Mouse (Mus musculus) thymus, adult 2 months (tissue): Measurements from ENCODE around the gene Raet1e. TPM values are rescaled to one million over a fixed set of nuclear protein-coding genes. Genes with fewer than 3 reads are reported as not detected.
"Not testable (repeated sequence)": the region's sequence is repeated elsewhere in the genome, so short reads cannot be mapped to it uniquely, and the experiment has no call there.

ENCODE experiments used
- DNase-seq: peaks from one replicate; pipeline ENCODE4 v3.0.0; 2021
- H3K27ac ChIP-seq: fragments of 200-500 bp; 2 replicates; pipeline ENCODE4 v1.5.1; 2012; ENCODE audit warnings: low read length, control low read depth; ENCODE audit not compliant: control insufficient read depth, insufficient read depth
- H3K27me3 ChIP-seq: fragments of 200-500 bp; 2 replicates; pipeline ENCODE4 v1.6.1; 2012; ENCODE audit warnings: mild to moderate bottlenecking, low read length, moderate library complexity, mixed read lengths; ENCODE audit not compliant: control insufficient read depth, insufficient read depth
- H3K36me3 ChIP-seq: fragments of 200-500 bp; 2 replicates; pipeline ENCODE4 v1.6.1; 2012; ENCODE audit warnings: mild to moderate bottlenecking, low read length, moderate library complexity; ENCODE audit not compliant: control insufficient read depth, insufficient read depth
- H3K4me1 ChIP-seq: fragments of 200-500 bp; replicated peaks from 2 replicates; pipeline ENCODE4 v1.6.1; 2012; ENCODE audit warnings: low read length; ENCODE audit not compliant: control insufficient read depth, insufficient read depth
- H3K4me3 ChIP-seq: fragments of 200-500 bp; 2 replicates; pipeline ENCODE4 v1.5.1; 2012; ENCODE audit warnings: mild to moderate bottlenecking, low read length, control low read depth, moderate library complexity; ENCODE audit not compliant: control insufficient read depth, insufficient read depth
- CTCF ChIP-seq: fragments of 200-500 bp; IDR thresholded peaks from 2 replicates; pipeline ENCODE4 v1.5.1; 2012; ENCODE audit warnings: mild to moderate bottlenecking, control low read depth, low read length, moderate library complexity, borderline replicate concordance; ENCODE audit not compliant: control insufficient read depth, poor library complexity, insufficient read depth; ENCODE audit errors: extremely low read depth
- POLR2A ChIP-seq: fragments of 200-500 bp; IDR thresholded peaks from 2 replicates; pipeline ENCODE4 v1.6.1; 2012; ENCODE audit warnings: mild to moderate bottlenecking, low read length, control low read depth, moderate library complexity; ENCODE audit not compliant: control insufficient read depth, poor library complexity, insufficient read depth; ENCODE audit errors: extremely low read depth
- WGBS: fragments of 180-500 bp; shearing (Covaris S2); methylation state at CpG from one replicate; pipeline ENCODE4 v1.1.7; 2018; 5-methylcytosine and 5-hydroxymethylcytosine counted together
- polyA plus RNA-seq: library from polyadenylated mRNA; depleted of rRNA; stranded (reverse); fragments of >200 nt; gene quantifications from 2 replicates; pipeline ENCODE4 v1.2.3, GENCODE M21; 2012

Gene Raet1e
- polyA plus RNA-seq, 1 experiment = 0.38 TPM

DNA sequence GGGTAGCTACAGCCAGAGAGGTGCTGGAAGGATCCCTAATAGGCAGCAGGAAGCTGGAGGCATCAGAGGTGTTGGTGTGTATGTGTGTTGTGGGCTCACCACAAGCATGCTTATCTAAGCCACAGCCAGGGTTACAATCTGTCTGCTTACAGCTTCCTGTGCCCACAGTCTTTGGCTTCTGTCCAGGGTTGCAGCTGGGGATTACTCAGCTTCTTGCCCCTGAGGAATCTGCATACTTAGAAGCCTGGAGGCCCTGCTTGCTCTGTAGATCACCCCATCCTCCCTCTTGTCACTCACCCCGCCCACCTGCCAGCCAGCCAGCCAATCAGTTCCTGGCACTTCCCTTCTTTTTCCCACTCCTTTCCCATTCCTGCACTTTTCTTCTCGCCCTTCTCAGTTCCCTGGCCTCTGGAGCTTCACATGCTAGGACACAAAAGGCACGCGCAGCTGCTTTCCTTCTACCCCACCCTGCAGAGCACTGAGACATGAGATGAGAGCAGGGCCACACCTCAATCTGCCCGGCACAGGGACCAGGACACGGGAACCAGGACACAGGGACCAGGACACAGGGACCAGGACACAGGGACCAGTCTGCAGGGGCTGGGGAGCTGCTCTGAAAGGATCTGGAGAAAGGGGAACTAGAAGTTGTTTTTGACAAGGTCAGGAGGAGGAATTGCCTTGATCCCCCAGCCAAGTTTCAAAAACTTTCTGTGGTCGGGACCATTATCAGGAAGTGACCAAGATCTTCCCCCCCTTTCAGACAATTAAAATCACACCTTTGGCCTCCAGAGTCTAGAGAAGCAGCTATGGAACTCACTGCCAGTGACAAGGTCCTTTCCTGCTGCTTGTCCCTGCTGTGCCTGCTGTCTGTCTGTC, 65.3 kb downstream of the Raet1e start:
- not testable (repeated sequence) for H3K27ac ChIP-seq, H3K36me3 ChIP-seq, H3K27me3 ChIP-seq, DNase-seq, H3K4me3 ChIP-seq, H3K4me1 ChIP-seq
- no CpG with 5 or more reads among the region's 7 CpGs for WGBS

DNA sequence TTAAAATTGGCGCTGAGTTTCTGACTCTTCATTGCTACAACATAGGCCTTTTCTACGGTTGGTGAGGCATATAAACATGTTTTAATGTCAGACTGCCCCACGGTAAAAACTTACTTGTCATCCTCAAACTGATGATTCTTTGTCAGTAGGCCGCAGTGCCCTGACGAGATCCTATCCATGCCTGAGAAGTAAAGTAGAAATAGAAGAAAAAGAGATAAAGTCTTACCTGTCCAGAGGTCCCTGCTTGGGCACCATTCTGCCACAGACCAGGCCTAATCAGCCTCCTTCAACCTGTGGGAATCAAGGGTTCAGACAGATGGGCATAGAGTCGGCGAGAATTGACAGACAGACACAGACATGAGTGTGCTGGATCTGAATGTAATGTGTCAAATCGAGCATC, 106.7 kb downstream of the Raet1e start:
- TF ChIP-seq POLR2A (no peak), CTCF (no peak)
- no peak overlapping the region for H3K27ac ChIP-seq
- no peaks in the 10 kb centered on the region for H3K36me3 ChIP-seq
- H3K27me3 ChIP-seq = no peaks in the 10 kb centered on the region
- H3K4me3 ChIP-seq = no peak overlapping the region
- DNase-seq = no peak
- WGBS = 97% methylated on average over 8 of the region's 8 CpGs
- H3K4me1 ChIP-seq = no peaks in the 10 kb centered on the region

GRCm38 (mm10) chr10:22270879-22271786, 112.8 kb downstream of the Raet1e start:
- not testable (repeated sequence) for DNase-seq, H3K27me3 ChIP-seq, H3K4me1 ChIP-seq, H3K36me3 ChIP-seq, H3K27ac ChIP-seq, H3K4me3 ChIP-seq
- 52% methylated on average over 8 of the region's 8 CpGs for WGBS

GRCm38 (mm10) chr10:22272914-22273683, 114.7 kb downstream of the Raet1e start:
- H3K36me3 ChIP-seq, H3K4me3 ChIP-seq, H3K27ac ChIP-seq, DNase-seq, H3K4me1 ChIP-seq, H3K27me3 ChIP-seq: not testable (repeated sequence)
- 2% methylated on average over 37 of the region's 37 CpGs for WGBS

DNA sequence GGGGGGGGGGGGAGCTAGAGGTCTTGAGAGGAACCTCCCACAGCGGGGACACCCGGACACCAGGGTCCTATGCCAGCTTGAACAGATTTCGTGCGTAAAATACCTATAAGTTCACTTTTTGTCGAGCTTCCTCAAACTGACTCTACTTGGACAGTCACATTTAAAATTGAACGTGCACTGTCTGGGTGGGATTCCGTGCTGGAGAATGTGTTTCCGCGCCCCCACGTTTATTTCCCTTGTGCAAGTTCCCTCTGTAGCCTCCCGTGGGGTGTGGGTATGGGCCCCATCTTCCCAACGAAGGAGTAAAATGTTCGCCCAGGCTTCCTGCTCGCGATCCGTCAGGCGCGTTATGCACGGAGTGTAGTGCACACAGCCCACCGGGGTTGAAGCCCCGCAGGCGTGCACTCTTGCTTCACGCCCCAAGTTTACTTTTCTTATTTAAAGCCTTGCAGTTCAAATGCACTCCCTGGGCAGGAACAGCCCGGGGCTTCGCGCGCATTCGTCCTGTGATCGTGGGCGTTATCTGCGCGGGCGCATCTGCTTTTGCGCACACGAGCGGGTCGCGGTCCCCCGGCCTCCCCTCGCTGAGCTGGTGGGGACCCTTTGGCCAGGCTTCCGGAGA, 115.4 kb downstream of the Raet1e start:
- H3K27ac ChIP-seq = no peak overlapping the region
- no peaks in the 10 kb centered on the region for H3K36me3 ChIP-seq
- no peak for TF ChIP-seq POLR2A
- TF ChIP-seq CTCF = no peak
- 3% methylated on average over 41 of the region's 41 CpGs for WGBS
- 0 out of 2 replicates have a peak, but pooled peaks cover 3% of the 10 kb centered on the region for H3K4me1 ChIP-seq
- H3K4me3 ChIP-seq = no peak overlapping the region
- no peaks in the 10 kb centered on the region; the same call in 1 of the 2 replicates for H3K27me3 ChIP-seq
- DNase-seq = no peak

GRCm38 (mm10) chr10:22274445-22275057, 116.2 kb downstream of the Raet1e start:
- TF ChIP-seq CTCF = no peak
- no peak for TF ChIP-seq POLR2A
- Histone ChIP-seq H3K4me1 (0 out of 2 replicates have a peak, but pooled peaks cover 3% of the 10 kb centered on the region), H3K36me3 (no peaks in the 10 kb centered on the region), H3K27ac (no peak overlapping the region), H3K4me3 (no peak overlapping the region), H3K27me3 (no peaks in the 10 kb centered on the region; the same call in 1 of the 2 replicates)
- WGBS = 27% methylated on average over 19 of the region's 19 CpGs
- DNase-seq = no peak

- not testable (repeated sequence) for H3K36me3 ChIP-seq, H3K4me1 ChIP-seq, DNase-seq, H3K4me3 ChIP-seq, H3K27me3 ChIP-seq, H3K27ac ChIP-seq
- WGBS = 95% methylated on average over 2 of the region's 2 CpGs
These were observed 120.1 kb downstream of the Raet1e start for GRCm38 (mm10) chr10:22278468-22278867.
